Mouse (Mus musculus) adrenal gland, postnatal 4 days (tissue): ENCODE results near the gene Tk1. TPM values are rescaled to one million over a fixed set of nuclear protein-coding genes. Genes with fewer than 3 reads are reported as not detected.

ENCODE experiments used
- DNase-seq, 2 experiments: peaks; one replicate each; pipeline ENCODE4 v3.0.0; 2021 to 2022; ENCODE audit warnings: low spot score in 2 of 2, mixed read lengths in 2 of 2
- long read RNA-seq, 2 experiments: library from polyadenylated mRNA; stranded (forward); transcript quantifications; one replicate each; pipeline ENCODE4 v2.0.0; 2021
- total RNA-seq, 2 experiments: library from RNA; stranded (reverse); gene quantifications; 2 replicates each; pipeline ENCODE4 v1.2.3; 2021

Gene Tk1
- 10 to 100 TPM; 78.3 to 82.1 TPM for total RNA-seq
- long read RNA-seq, experiment 1, transcript Tk1-201 (7 exons, 1,440 nt): major isoform, 52 of 68 reads
- long read RNA-seq, experiment 1, partial matches to known transcripts: 1 of 68 reads
- long read RNA-seq, experiment 1, other reads (novel, unspliced or antisense): 11 of 68 reads
- long read RNA-seq, experiment 2, transcript Tk1-201 (7 exons, 1,440 nt): major isoform, 46 of 62 reads
- long read RNA-seq, experiment 2, partial matches to known transcripts: 6 of 62 reads
- long read RNA-seq, experiment 2, other reads (novel, unspliced or antisense): 8 of 62 reads

DNA sequence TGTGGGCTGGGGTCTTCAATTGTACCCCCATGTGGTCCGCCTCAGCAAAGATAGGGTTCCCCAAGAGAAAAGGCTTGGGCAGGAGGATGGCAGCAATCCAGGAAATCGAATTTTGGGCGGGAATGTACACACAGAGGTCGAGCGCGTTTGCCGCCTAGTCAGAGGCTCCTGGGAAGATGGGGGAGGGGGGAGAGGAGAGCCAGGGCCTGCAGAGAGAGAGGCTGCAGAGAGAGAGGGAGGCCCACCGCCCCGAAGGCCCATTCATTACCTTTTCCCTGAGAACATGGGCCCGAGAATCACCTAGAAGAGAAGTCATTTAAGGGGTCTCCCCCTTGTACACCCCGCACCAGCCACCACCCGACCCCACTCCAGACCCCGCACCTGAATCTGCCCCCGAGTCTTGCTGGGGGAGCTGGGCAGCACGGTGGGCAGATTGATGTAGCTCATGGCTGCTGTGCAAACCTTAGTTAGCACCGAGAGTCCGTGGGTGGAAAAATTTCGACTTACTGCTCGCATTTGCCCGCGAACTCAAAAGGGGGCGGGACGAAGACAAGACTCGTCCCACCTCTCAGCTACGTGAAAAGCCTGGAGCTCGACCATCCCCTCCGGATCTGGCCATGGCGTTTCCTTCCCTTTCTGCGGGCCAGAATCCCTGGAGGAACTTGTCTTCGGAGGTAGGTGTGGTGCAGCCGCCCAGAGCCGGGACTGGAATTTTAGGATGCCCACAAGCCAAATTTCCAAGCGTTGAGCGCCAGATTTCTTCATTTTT is at the start of gene Tk1, which contains the start of gene Afmid:
Gene Tk1, minus strand, starts transcription at position 760 of the 769 bp plus-strand sequence.
Gene Afmid, plus strand, starts transcription at position 592 of the 769 bp plus-strand sequence.
- DNase-seq: peak in 1 of 2 experiments; percentile 61

DNA sequence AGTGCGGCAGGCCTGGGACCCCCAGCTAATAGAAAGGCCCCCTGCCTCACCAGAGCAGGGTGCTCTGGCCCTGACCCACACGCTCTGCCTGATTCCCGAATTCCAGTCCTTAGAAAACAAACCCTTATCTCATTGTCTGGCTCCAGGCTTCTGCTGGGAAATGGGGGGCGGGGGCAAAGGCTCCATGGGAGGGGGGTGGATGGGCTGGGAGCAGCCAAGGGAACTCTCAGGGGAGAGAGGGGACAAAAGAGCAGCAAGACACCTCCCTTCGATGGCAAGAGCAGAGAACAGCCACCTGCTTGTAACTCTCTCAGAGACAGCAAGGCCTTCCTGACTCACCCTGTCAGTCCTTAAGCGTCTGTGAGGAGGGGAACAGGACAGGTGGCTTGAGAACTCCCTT is 49.8 kb upstream of the Tk1 start:
- no peak for DNase-seq

- DNase-seq: no peak
Measured at GRCm38 (mm10) chr11:117874419-117874818, 48.5 kb upstream of the Tk1 start.

DNA sequence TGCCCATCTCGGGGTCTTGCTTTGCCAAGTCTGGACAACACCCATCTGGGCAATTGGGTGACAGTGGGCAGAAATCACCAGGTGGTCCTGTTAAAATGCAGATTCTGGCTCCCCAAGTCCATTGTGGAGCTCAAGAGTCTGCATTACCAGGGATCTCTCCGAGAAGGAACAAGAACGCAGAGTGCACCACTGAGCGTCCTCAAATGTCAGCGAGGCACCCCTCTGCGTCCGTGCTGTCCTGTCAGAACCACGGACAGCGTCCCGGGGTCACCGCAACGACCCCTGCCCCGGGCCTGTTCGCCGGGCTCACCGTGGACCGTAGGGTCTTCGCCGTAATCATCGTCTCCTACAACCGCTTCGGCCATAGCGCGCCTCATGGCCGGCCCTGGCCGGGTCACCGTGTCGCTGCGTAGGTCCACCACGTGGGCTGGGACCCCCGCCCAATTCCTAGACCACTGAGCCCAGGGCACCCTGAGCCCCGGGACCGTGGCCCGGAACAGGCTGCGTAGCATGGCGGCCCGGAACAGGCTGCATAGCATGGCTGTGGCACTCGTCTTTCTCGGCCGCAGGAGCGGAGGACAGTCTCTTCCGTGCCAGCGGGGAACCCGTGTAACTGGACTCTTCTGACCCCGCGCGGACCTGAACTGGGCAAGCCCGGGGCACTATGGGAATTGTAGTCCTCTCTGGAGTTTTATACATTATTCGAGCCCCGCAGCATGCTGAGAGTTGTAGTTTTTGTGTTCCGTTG is 47.1 kb upstream of the Tk1 start, which contains the start of gene Tha1:
Gene Tha1, minus strand, starts transcription at position 621 of the 748 bp plus-strand sequence.
- DNase-seq: peak; percentile 47 to 70

GRCm38 (mm10) chr11:117871911-117872584 is 46.2 kb upstream of the Tk1 start:
- DNase-seq: no peak

DNA sequence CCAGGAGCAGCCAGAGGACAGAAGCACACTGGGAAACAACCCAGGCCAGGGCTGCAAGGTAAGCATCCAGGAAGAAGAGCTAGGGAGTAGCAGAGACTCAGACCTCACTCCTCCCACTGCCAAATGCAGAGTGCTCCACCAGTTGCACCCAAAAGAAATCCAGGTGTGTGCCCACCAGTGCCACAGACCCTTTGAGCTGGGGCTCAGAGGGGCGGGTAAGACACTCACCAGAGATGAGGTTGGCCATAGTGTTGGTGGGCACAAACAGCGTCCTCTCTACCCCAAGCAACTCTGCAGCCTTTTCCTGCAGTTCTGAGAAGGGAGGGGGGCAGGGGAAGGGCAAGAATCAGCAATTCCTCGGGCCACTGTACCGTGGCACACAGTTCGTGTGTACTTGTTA is 45.5 kb upstream of the Tk1 start:
- DNase-seq: no peak

DNA sequence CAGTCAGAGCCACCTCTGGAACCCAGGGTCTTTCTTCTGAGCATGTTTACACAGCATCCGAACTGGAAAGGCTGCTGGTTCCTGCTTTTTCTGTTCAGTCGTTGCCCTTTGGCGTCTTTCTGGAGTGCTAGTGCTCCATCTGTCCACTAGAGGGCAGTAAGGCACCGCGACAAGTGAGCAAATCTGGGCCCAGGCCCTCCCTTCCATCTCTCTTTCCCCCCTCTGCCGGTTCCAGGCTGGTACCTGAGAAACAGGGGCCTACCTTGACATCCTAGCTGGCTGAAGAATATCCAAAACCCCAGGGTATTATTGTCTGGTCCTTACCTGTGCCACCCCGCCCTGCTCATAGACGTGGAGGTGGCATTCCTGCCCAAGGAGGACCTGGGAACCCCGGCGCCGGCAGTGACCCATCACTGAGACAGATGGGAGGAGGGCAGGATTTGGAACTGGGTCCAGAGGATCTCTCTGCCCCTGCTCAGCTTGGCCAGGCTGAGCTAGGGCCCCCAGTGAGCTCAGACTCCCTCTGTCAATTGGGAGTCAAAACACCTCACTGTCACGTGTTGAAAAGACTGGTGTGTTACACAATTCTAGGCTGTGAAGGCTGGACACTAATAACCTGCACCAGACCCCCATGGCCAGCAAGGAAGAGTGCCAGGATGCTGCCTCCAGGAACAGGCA is 44.9 kb upstream of the Tk1 start:
- peak in 1 of 2 experiments; percentile 52 for DNase-seq

GRCm38 (mm10) chr11:117865988-117866387 is 40.1 kb upstream of the Tk1 start:
- DNase-seq: no peak

- no peak for DNase-seq
Measured at GRCm38 (mm10) chr11:117864805-117865204, 38.9 kb upstream of the Tk1 start.

GRCm38 (mm10) chr11:117863174-117863856 is 37.4 kb upstream of the Tk1 start:
- no peak for DNase-seq

GRCm38 (mm10) chr11:117860601-117861000 is 34.7 kb upstream of the Tk1 start, which contains the start of gene Tmem235:
Gene Tmem235, plus strand, starts transcription at chr11:117860752.
- DNase-seq: no peak

- DNase-seq: no peak
Measured at GRCm38 (mm10) chr11:117858392-117858791, 32.5 kb upstream of the Tk1 start.

DNA sequence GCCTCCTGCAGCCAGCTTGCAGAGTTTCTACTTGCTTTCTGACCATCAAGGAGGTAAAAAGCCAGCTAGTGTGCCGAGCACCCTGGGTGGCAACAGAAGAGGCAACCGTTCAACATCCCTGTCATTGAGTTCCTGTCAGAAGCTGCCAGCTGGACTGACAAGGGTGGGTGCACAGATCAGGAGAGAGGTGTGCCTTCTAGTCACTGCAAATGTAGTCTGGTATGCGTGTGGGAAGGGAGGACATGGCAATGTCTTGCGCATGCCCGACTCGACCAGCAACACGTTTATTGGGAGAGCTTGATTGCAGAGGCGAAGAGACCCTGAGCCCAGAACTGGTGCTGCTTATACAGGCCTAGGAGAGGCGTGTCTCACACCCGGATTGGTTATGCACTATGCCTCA is 31.6 kb upstream of the Tk1 start:
- DNase-seq: no peak

GRCm38 (mm10) chr11:117855975-117856374 is 30.1 kb upstream of the Tk1 start:
- no peak for DNase-seq

DNA sequence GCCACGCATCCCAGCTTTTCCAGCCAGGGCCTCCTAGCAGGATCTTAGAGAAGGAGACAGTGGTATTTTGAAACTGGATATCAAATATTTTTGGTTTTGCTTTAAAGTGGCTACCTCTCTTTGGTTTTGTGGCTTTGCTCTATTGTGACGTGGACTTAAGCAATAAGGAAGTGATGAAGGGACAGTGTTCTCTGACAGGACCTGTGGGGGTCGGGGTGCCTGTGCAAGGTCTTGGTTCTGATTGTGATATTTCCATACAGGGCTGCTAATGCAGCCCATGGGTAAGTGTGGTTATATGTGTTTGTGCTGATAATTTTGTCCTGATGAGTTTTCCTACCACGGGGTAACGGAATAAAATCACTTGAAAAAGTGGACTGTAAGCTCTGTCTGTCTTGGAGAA is 29.5 kb upstream of the Tk1 start:
- no peak for DNase-seq

DNA sequence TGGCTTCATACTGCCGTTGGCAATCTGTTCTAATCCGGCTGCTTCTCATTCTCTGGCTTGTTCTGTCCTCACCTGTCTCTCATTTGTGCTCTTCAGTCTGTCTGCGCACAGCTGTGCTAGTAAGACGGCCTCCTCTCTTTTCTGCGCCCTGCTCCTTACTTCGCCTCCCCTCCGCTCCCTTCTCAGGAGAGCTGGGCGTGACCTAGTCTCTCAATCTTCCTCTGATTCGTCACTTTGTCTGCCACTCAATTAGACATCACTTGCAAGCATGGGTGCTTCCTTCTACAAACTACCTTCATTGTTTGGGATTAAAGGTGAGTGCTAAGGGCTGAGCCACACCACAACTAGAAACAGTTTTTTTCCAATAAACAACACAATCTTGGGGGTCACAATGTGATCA is 28.3 kb upstream of the Tk1 start:
- DNase-seq: no peak

- DNase-seq: no peak
Measured at GRCm38 (mm10) chr11:117852875-117853274, 27.0 kb upstream of the Tk1 start.

- peak; percentile 91 to 94 for DNase-seq
Measured at GRCm38 (mm10) chr11:117848985-117849671, 23.2 kb upstream of the Tk1 start, which contains the start of gene Birc5. Gene Birc5, plus strand, starts transcription at chr11:117849251.
